Mouse (Mus musculus) yolk sac, embryonic 10.5 days (tissue): Measurements from ENCODE around the gene 2210408I21Rik.

Experiments
- DNase-seq: peaks from one replicate; pipeline ENCODE4 v3.0.0-alpha.2; 2017; ENCODE audit warnings: low spot score

Gene 2210408I21Rik

DNA sequence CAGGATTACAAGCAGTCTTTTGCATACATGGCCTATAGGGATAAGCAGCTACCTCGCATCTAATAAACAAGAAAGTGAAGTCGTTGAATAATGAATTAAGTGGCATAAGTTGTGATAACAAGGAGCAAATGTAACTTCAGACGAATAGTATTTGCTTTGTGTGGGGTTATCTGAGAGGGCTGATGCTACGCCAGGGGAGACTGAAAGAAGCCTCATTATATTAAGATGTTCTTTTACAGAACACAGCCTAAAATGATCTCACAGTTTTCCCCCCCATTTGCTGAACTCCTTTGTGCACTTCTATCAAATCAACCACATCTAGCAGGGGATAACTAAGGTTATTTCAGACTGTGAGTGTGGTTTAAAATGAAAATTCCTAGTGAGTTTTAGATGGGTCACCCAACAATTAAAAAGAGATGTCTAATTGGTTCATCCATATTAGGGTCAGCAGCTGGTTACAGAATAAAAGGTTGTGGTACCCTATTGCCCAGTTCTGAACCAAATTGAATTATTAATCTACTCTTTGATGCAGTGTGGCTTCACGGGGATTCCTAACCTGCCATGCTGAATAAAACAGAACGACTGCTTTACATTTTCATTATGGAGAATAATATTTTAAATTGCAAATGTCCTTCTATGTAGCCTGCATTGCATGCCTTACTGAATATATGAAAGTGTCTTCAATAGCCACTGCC, 343.2 kb downstream of the 2210408I21Rik start:
- DNase-seq: no peak

DNA sequence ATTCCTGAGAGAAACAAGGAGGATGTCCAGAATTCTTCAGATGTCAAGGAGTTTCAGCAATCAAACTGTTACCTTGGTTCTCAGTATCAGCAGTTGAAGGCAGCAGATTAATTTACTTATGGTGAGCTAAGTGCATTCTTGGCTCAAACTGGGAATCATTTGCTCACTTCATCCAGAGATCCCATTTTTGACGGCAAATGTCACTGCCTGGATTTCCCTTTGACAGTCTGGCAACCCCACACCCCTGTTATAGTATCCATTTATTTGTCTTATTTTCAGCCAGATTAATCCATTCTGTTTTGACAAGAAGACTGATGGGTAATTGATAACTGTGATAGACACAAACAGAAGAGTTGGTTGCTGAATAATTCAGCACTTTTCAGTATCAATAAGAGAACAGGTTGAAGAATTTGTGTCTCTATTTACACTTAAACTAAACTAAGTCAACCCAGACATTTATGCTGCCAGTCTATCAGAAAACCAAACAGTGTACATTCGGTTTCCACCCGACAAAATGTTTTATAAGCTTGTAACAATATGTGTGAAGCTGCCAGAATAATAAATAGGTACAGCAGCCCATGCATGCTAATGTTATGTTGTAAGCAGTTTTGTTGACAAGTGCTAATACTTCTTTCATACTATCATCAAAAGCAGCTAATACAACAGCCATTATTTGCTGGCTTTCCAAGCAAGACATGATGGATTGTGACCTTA, 354.8 kb downstream of the 2210408I21Rik start:
- no peak for DNase-seq

GRCm38 (mm10) chr13:77514046-77514445, 378.7 kb downstream of the 2210408I21Rik start:
- DNase-seq: no peak

DNA sequence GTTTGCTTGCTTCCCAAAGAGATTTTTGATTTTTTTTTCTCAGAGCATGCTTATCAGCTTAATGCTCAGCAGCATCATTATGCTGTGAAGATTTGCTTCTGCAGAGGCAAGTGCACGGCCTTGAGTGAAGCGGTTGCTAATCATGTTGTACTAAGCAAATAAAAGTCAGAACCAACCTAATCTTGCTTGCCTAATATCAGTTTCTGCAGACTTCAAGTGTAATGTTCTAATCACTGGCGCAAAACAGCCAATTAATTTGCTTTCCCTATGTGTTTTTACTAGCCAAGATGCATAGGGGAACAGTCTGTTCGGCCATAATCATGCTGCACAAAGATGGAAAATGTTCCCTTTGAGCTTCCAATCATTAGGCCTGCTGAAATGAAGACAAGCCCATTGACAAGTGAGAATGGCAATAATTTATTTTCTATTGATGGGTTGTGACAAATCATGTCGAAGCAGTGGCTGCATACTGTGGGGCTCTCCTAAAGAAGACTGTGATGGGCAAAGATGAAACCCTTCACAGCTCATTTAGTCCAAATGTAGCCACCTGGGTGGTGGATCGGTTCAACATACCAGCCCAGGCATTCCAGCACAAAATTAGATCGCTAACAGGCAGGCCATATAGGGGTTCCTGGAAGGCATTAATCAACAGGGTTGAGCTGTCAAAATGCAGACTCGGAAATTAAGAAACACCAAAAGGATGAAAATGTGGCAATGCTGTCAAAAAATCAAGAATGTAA, 393.8 kb downstream of the 2210408I21Rik start:
- no peak for DNase-seq

DNA sequence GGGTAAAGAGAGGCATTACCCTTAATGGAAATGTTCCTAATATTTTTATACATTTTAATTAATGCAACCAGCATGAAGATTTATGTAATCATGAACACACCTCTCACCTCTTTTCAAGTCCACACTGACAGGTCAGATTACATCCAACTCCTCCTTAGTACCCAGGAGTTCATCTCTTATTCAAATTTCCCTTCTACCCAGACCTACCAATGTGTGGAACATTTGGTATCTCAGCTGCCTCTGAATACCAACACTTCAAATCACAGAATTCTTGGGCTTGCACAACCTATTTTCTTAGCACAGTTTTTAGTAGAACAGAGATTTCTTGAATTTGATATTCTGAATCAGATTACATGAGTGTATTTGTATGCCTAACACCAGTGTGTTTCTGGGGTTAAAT, 394.4 kb downstream of the 2210408I21Rik start:
- no peak for DNase-seq

DNA sequence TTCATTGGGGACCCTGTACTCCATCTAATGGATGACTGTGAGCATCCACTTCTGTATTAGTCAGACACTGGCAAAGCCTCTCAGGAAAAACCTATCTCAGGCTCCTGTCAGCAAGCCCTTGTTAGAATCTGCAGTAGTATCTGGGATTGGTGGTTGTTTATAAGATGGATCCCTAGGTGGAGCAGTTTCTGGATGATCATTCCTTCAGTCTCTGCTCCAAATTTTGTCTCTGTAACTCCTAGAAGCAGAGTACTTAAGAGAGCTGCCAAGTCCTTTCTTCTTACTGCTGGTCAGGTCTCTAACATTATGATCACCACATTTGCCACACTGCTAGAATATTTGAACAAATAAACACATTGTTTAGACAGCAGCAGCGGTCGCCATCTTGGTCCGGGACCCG, 402.1 kb downstream of the 2210408I21Rik start:
- no peak for DNase-seq

- no peak for DNase-seq
Measured at GRCm38 (mm10) chr13:77547486-77548385, 412.4 kb downstream of the 2210408I21Rik start.

DNA sequence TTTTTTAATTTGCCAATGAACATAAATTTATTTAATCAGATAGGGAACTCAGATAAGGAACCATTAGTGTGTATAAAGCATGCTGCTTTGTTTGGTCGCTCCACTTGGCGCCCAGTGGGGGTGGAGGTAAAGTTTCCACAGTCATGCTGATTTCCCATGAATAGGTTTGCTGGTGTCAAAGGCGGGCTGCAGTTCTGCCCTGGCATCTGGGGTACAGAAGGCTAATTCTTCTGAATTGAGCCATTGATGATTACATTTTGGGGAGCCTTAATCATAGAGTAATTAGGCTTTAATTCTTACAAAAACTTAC, 413.0 kb downstream of the 2210408I21Rik start:
- no peak for DNase-seq

GRCm38 (mm10) chr13:77548750-77549149, 413.4 kb downstream of the 2210408I21Rik start:
- no peak for DNase-seq

- peak; percentile 15 for DNase-seq
Measured at GRCm38 (mm10) chr13:77594011-77594410, 458.7 kb downstream of the 2210408I21Rik start.

DNA sequence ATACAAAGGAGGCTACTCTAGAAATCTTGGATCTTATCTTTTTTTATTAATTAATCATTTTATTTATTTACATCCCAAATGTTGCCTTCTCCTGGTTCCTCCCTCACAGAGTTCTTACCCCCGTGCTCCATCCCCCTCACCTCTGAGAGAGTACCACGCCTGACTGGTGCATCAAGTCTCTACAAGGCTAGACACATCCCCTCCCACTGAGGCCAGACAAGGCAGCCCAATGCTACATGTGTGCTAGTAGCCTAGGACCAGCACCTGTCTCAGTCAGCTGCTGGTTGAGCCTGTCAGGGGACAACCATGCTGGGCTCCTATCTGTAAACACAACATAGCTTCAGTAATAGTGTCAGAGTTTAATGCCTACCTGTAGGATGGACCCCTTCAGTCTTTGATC, 480.0 kb downstream of the 2210408I21Rik start:
- DNase-seq: no peak
